Mouse (Mus musculus) MEL (cell line): ENCODE data around the gene Rpa1.

Source experiments
- BHLHE40 ChIP-seq: IDR thresholded peaks from 2 replicates; pipeline ENCODE4 v1.6.1; 2012; ENCODE audit warnings: low read depth, mild to moderate bottlenecking, inconsistent platforms, low read length, improper control_type of control experiment, borderline replicate concordance
- CHD1 ChIP-seq: IDR thresholded peaks from 2 replicates; pipeline ENCODE4 v1.6.1; 2012; ENCODE audit warnings: low read depth, mild to moderate bottlenecking, inconsistent platforms, low read length, improper control_type of control experiment
- E2F4 ChIP-seq: IDR thresholded peaks from 2 replicates; pipeline ENCODE4 v1.6.1; 2011; ENCODE audit warnings: low read depth, low read length, improper control_type of control experiment, borderline replicate concordance
- EP300 ChIP-seq, 2 experiments: IDR thresholded peaks; 2 replicates each; pipeline ENCODE4 v1.6.1; 2011; ENCODE audit warnings: improper control_type of control experiment in 2 of 2, low read length in 2 of 2, low read depth in 1 of 2, mild to moderate bottlenecking in 1 of 2
- GATA1 ChIP-seq: IDR thresholded peaks from 2 replicates; pipeline ENCODE4 v1.6.1; 2011; ENCODE audit warnings: low read depth, low read length, improper control_type of control experiment
- JUND ChIP-seq: IDR thresholded peaks from 2 replicates; pipeline ENCODE4 v1.6.1; 2011; ENCODE audit warnings: low read depth, mild to moderate bottlenecking, improper control_type of control experiment, low read length
- MXI1 ChIP-seq: IDR thresholded peaks from 2 replicates; pipeline ENCODE4 v1.6.1; 2011; ENCODE audit warnings: mild to moderate bottlenecking, low read depth, low read length, improper control_type of control experiment
- MYC ChIP-seq: IDR thresholded peaks from 2 replicates; pipeline ENCODE4 v1.6.1; 2011; ENCODE audit warnings: low read depth, mild to moderate bottlenecking, low read length, improper control_type of control experiment, moderate library complexity
- NRF1 ChIP-seq: IDR thresholded peaks from 2 replicates; pipeline ENCODE4 v1.6.1; 2014; ENCODE audit warnings: low read depth, mild to moderate bottlenecking, inconsistent platforms, low read length, improper control_type of control experiment, moderate library complexity; ENCODE audit not compliant: poor library complexity, insufficient read depth, severe bottlenecking
- POLR2AphosphoS2 ChIP-seq: IDR thresholded peaks from 2 replicates; pipeline ENCODE4 v1.6.1; 2011; ENCODE audit warnings: low read length, improper control_type of control experiment
- POLR2AphosphoS5 ChIP-seq: IDR thresholded peaks from 2 replicates; pipeline ENCODE4 v1.6.1; 2012; ENCODE audit warnings: low read depth, borderline replicate concordance, mild to moderate bottlenecking, inconsistent platforms, low read length, moderate library complexity, mixed read lengths
- RAD21 ChIP-seq: IDR thresholded peaks from 2 replicates; pipeline ENCODE4 v1.6.1; 2011; ENCODE audit warnings: mild to moderate bottlenecking, low read depth, low read length, improper control_type of control experiment
- TAL1 ChIP-seq: IDR thresholded peaks from 2 replicates; pipeline ENCODE4 v1.6.1; 2012; ENCODE audit warnings: mild to moderate bottlenecking, inconsistent platforms, low read length, moderate library complexity, mixed read lengths
- TCF12 ChIP-seq: IDR thresholded peaks from 2 replicates; pipeline ENCODE4 v1.6.1; 2014; ENCODE audit warnings: low read depth, mild to moderate bottlenecking, inconsistent platforms, low read length, improper control_type of control experiment, moderate library complexity

DNA sequence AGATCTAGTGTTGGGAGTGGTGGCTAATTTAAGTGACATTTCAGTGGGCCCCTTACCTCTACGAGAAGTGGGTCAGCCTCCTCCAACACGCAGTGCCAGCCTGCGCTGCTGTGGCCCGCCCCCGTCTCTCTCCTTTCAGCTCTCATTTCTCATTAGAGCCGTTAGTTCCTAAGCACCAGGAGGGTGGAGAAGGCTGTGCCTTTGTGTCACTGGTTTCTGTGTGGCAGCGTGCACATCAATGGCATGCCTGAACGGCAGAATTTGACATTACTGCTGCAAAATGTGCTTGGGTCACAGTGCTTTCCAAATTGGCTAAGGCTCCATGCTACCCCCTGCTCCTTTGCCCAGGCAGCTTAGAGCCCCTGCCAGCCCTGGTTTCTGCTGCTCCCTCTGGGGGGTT is 74.7 kb downstream of the Rpa1 start:
- no peak for TF ChIP-seq MXI1
- no peak for TF ChIP-seq POLR2AphosphoS5
- TF ChIP-seq EP300 (IDR thresholded peaks at IDR 0.05; ENCODE audit: low read depth in 1 of 2, low read length in 2 of 2), result no peak
- TF ChIP-seq BHLHE40, result no peak
- TF ChIP-seq JUND, result no peak
- TF ChIP-seq TCF12, result no peak
- no peak for TF ChIP-seq MYC
- no peak for TF ChIP-seq POLR2AphosphoS2
- no peak for TF ChIP-seq GATA1
- TF ChIP-seq E2F4, result no peak
- TF ChIP-seq NRF1, result no peak
- no peak for TF ChIP-seq RAD21
- TF ChIP-seq CHD1, result no peak
- no peak for TF ChIP-seq TAL1
